Mouse (Mus musculus) limb, embryonic 10.5 days (tissue): ENCODE data around the gene Barx1. TPM values are rescaled to one million over a fixed set of nuclear protein-coding genes. Genes with fewer than 3 reads are reported as not detected.

Experiments used
- DNase-seq: peaks from one replicate; pipeline ENCODE4 v3.0.0-alpha.2; 2017; ENCODE audit warnings: low spot score
- H3K27ac ChIP-seq: fragments of 300-500 bp; sonication (generic); 2 replicates; pipeline ENCODE4 v1.5.1; 2016; ENCODE audit warnings: mild to moderate bottlenecking
- H3K27me3 ChIP-seq: fragments of 300-500 bp; sonication (generic); 2 replicates; pipeline ENCODE4 v1.6.1; 2016; ENCODE audit warnings: low read depth, mild to moderate bottlenecking; ENCODE audit not compliant: poor library complexity, severe bottlenecking
- H3K36me3 ChIP-seq: fragments of 300-500 bp; sonication (generic); 2 replicates; pipeline ENCODE4 v1.6.1; 2016; ENCODE audit warnings: mild to moderate bottlenecking, moderate library complexity
- H3K4me1 ChIP-seq: fragments of 300-500 bp; sonication (generic); 2 replicates; pipeline ENCODE4 v1.6.1; 2016
- H3K4me3 ChIP-seq: fragments of 300-500 bp; sonication (generic); 2 replicates; pipeline ENCODE4 v1.5.1; 2016; ENCODE audit warnings: mild to moderate bottlenecking, moderate library complexity
- H3K9me3 ChIP-seq: fragments of 300-500 bp; sonication (generic); replicated peaks from 2 replicates; pipeline ENCODE4 v1.6.1; 2016; ENCODE audit warnings: mild to moderate bottlenecking
- WGBS: fragments of 180-500 bp; shearing (Covaris S2); methylation state at CpG from one replicate; pipeline ENCODE4 v1.1.7; 2016; 5-methylcytosine and 5-hydroxymethylcytosine counted together
- polyA plus RNA-seq: library from polyadenylated mRNA; unstranded; fragments of >200 nt; fragmentation: Nextera tagmentation; extraction: Ambion mirVana; gene quantifications from 2 replicates; pipeline ENCODE4 v1.2.1, GENCODE M21; 2016

Gene Barx1
- polyA plus RNA-seq, 1 experiment from 2014 or later = 0.16 TPM

DNA sequence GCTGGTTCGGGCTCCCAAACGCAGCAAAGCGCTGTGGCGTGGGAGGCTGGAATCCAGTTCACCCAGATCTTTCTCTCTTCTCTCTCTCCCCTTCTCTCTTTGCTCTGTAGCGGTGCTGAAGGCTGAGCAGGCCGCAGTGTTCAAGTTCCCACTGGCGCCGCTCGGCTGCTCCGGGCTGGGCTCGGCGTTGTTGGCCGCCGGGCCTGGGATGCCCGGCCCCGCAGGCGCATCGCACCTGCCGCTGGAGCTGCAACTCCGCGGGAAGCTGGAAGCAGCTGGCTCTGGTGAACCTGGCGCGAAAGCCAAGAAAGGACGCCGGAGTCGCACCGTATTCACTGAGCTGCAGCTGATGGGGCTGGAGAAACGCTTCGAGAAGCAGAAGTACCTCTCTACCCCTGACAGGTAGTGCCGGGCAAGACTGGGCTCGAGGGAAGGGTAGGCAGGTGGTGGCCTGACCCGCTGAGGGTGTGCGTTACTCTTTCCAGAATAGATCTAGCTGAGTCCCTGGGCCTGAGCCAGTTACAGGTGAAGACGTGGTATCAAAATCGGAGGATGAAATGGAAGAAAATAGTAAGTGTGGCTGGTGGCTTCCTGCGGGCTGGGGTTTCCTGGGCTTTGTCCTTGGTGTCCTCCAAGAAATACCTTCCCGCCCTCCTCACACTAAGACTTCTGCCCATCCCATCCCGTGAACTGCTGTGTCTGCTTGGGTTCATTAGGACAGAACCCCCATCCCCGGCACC is 2.3 kb downstream of the Barx1 start:
- Histone ChIP-seq H3K4me1 (peaks cover 52% of the 10 kb centered on the region), H3K9me3 (no peaks in the 10 kb centered on the region), H3K27ac (no peak overlapping the region), H3K4me3 (no peak overlapping the region), H3K27me3 (peaks cover 100% of the 10 kb centered on the region), H3K36me3 (no peaks in the 10 kb centered on the region)
- DNase-seq = peak; percentile 73
- WGBS = 2% methylated on average over 39 of the region's 39 CpGs

DNA sequence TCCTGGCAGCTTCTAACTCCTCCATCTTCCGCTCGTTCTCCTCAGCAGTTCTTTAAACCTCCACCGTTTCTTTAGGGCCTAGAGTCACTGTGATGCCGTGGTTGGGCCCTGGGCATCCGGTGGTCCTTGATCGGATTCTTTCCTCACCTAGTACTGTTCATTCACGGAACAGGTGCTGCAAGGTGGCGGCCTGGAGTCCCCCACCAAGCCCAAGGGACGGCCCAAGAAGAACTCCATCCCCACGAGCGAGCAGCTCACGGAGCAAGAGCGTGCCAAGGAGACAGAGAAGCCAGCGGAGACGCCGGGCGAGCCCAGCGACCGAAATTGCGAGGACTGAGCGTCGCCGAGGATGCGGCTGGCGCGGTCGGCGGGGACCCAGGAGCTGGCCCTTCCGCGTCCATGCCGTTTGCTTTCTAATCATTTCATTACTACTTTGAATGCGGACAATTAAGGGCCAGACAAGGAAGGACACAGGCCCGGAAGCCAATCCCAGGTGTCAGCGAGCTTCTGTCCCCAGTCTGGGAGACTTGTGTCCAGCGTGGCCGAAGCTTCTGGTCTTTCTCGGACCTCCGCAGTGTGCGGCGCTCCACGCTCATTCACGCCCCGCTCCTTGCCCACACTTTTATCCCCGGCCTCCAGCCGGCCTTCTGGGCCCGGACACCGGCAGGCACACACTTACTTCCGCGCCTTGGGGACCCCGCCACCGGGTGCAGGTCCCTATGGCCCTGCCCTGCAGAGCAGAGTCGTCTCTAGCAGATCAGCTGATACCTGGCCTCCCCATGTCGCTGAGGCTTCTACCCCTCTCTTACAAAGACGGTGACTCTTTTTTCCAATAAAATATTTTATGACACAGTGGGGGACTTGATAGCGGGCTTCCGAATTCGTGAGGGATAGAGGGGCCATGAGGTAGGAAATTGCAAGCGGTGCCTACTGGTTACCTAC is 3.1 kb downstream of the Barx1 start:
- Histone ChIP-seq H3K4me1 (peaks cover 46% of the 10 kb centered on the region), H3K36me3 (no peaks in the 10 kb centered on the region), H3K27me3 (peaks cover 100% of the 10 kb centered on the region), H3K9me3 (no peaks in the 10 kb centered on the region), H3K27ac (no peak overlapping the region), H3K4me3 (no peak overlapping the region)
- peak; percentile 64 for DNase-seq
- 1% methylated on average over 58 of the region's 58 CpGs for WGBS

DNA sequence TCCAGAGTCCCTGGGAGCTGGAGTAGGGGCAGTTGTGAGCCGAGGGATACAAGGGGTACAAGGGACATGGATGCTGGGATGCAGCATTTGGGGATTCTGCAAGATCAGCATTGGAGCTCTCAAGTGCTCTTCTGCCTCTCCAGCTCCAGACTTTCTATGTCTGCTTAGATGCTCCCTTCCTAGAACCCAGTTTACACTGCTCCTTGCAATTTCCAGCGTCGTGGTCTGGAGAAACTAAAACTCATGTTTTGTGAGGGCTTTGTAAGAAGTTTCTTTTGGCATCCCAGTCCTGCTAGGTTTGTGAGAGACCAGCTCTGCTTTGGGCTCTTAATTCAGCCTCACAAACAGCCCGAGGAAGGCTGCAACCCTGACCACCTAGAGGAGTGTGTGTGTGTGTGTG is 4.7 kb downstream of the Barx1 start:
- 6% methylated on average over 4 of the region's 4 CpGs for WGBS
- Histone ChIP-seq H3K4me1 (peaks cover 46% of the 10 kb centered on the region), H3K36me3 (no peaks in the 10 kb centered on the region), H3K27me3 (peaks cover 100% of the 10 kb centered on the region), H3K27ac (no peak overlapping the region), H3K9me3 (no peaks in the 10 kb centered on the region), H3K4me3 (no peak overlapping the region)
- no peak for DNase-seq

DNA sequence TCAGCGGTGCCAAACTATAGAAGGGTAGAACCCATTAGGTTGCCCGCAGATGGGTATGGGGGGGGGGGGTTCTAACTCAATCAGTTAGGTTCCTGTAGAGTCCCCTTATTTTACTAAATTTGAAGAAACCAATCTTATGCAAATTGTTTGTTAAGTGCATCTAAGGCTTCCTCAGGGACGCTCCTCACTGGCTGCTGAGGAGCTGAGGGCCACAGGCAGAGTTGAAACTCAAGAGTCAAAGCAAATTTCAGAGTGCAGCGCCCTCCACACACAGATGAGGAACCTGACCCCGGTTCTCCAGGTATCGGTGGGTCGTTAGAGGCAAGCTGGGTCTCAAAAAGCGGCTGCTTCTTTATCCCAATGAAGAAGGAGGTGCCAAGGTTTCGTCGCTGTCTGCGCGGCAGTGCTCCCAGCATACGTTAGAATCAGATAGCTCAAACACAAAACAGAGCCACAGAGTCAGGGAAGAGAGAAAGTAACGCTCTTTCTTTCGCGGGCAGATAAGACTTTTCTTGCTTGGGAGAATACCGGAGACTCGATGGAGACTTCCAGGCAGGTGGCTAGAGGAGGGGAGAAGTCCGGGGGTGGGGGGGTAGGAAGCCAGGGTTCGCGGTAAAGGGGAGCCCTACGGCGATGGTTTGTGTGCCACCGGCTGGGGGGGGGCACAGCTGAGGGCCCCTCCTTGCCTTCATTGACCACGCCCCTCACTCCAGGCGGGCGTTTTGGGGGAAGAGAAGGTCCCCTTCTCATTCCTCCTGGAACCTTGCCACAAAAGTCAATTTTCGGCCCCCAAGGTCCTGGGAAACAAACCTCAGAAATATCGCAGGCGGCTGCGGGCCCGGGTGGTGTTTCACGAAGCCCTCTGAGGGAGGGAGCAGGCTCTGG is 5.5 kb downstream of the Barx1 start:
- Histone ChIP-seq H3K27ac (no peak overlapping the region), H3K36me3 (no peaks in the 10 kb centered on the region)

DNA sequence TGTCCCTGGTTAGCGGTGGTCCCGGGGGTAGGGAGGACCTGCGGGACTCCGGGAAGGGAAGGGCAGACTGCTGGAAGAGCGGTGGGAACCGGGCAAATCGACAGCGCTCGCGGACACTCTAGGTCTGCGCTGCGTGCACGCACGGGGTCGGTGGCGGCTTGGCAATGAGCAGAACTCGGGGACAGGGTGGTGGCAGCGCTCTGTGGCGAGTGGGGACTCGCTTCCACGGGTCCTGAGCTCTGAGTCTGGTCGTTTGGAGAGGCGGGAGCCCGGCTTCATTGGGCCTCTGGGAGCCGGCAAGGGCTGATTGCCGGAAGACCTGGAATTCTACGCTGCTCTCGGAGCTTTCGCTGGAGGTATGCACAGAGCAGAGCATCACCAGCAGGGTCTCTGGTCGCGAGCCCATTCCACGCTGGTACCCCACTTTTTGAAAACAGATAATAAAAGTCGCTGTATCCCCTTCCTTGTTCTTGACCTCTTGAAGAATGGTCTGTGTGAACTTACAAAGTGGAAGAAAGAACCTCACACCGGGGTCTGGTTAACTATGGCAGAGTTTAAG is 6.3 kb downstream of the Barx1 start:
- Histone ChIP-seq H3K27ac (no peak overlapping the region), H3K4me3 (peak overlapping the region; percentile 34), H3K36me3 (no peaks in the 10 kb centered on the region), H3K9me3 (no peaks in the 10 kb centered on the region), H3K27me3 (peaks cover 100% of the 10 kb centered on the region), H3K4me1 (peaks cover 35% of the 10 kb centered on the region)
- DNase-seq = peak; percentile 67
- under 1% methylated on average over 34 of the region's 34 CpGs for WGBS

More for the DNA sequence above, 5.5 kb downstream of the Barx1 start:
- WGBS = 1% methylated on average over 33 of the region's 33 CpGs
- H3K27me3 ChIP-seq = peaks cover 100% of the 10 kb centered on the region
- H3K4me1 ChIP-seq = peaks cover 41% of the 10 kb centered on the region
- H3K4me3 ChIP-seq = peak overlapping the region; percentile 34
- H3K9me3 ChIP-seq = no peaks in the 10 kb centered on the region
- peak; percentile 51 for DNase-seq

DNA sequence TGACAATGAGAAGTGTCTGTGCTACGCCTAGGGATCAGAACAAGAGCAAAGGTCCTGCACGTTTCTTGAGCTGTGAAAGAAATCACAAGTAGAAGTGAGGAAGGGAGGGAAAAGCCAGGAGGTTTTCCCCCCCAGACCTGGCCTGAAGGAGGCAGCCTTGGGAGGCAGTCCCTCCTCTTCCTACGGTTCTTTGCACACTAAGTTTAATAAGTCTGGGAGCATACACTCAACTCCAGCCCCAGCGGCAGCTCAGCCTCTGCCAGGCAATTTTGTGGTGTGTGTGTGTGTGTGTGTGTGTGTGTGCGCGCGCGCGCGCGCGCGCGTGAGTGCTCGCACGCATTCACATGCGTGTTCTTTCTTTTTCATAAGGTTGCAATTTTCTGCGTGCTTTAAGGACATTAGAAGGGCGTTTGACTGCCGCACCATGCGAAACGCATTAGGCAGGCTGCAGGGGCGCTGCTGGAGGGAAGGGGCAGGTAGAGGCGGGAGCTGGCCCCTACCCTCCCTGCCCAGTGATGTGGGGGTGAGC is 9.6 kb downstream of the Barx1 start:
- peaks cover 22% of the 10 kb centered on the region for H3K4me1 ChIP-seq
- no peaks in the 10 kb centered on the region for H3K36me3 ChIP-seq
- under 1% methylated on average over 24 of the region's 24 CpGs for WGBS
- H3K9me3 ChIP-seq = no peaks in the 10 kb centered on the region
- H3K27me3 ChIP-seq = peaks cover 96% of the 10 kb centered on the region
- no peak overlapping the region for H3K27ac ChIP-seq
- peak overlapping the region; percentile 27 for H3K4me3 ChIP-seq
- DNase-seq = peak; percentile 49

DNA sequence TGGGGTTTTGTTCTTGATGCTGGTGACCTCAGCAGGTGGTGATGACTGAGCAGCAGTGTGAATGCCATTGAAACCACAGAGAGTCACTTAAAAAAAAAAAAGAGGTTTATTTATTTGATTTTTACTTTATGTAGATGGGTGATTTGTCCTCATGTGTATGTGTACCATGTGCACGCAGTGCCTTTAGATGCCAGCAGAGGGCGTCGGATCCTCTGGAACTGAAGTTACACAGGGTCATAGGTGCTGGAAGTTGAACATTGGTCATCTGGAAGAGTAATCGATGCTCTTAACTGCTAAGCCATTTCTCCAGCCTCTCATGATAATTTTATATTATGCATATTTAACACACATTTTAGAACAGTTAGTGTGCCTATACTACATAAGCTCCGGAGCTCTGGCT is 11.8 kb downstream of the Barx1 start:
- H3K27ac ChIP-seq = no peak overlapping the region
- DNase-seq = no peak
- H3K4me3 ChIP-seq = no peak overlapping the region
- 86% methylated on average over 5 of the region's 5 CpGs for WGBS
- H3K4me1 ChIP-seq = peaks cover 9% of the 10 kb centered on the region
- H3K36me3 ChIP-seq = no peaks in the 10 kb centered on the region
- H3K9me3 ChIP-seq = no peaks in the 10 kb centered on the region
- H3K27me3 ChIP-seq = peaks cover 95% of the 10 kb centered on the region

DNA sequence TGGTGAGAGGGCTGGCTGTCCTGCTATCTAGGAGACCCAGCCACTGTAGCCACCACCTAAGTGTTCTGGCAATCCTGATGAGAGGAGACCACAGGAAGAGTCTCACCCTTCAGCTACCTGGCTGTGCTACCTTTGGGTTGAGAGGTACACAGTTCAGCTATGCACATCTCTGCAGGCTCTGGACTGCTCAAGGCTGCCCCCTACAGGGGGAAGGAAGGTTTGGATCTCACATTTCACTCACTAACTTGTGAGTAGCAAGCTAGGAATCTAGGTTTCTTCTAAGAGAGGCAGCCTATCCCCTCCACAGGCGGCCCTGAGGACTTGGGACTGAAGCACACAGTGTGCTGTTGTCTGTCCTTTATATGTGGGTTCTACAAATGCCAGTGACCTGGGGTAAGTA is 16.6 kb downstream of the Barx1 start:
- Histone ChIP-seq H3K9me3 (no peaks in the 10 kb centered on the region), H3K27me3 (peaks cover 66% of the 10 kb centered on the region), H3K4me1 (peaks cover 5% of the 10 kb centered on the region; the same call in 1 of the 2 replicates), H3K27ac (no peak overlapping the region), H3K4me3 (no peak overlapping the region), H3K36me3 (no peaks in the 10 kb centered on the region)
- 41% methylated on average over 1 of the region's 1 CpGs for WGBS
- peak; percentile 54 for DNase-seq

DNA sequence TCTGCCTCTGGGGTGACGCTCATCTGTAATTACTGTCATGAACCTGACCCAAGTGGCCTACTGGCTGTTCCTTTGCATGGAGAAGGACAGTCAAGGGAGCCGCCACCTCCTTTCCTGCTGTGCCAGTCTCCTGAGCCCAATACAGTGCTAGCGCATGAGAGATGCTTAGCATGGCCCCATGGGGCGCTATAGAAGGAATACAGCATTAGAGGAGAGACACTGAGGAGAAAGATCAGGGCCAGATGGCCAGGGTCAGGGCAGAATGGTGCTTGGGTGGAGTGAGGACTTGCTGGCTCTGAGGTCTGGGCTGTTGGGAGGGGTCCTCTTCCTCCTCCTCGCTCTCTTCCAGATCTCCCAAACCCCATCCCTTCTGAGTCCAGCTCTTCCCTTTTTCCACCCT is 23.9 kb downstream of the Barx1 start:
- H3K36me3 ChIP-seq = no peaks in the 10 kb centered on the region
- peak overlapping the region; percentile 50; the same call in 1 of the 2 replicates for H3K27ac ChIP-seq
- 51% methylated on average over 5 of the region's 5 CpGs for WGBS
- H3K4me1 ChIP-seq = peaks cover 13% of the 10 kb centered on the region
- H3K4me3 ChIP-seq = no peak overlapping the region
- DNase-seq = peak; percentile 36
- H3K9me3 ChIP-seq = no peaks in the 10 kb centered on the region; the same call in 1 of the 2 replicates
- H3K27me3 ChIP-seq = peaks cover 32% of the 10 kb centered on the region

DNA sequence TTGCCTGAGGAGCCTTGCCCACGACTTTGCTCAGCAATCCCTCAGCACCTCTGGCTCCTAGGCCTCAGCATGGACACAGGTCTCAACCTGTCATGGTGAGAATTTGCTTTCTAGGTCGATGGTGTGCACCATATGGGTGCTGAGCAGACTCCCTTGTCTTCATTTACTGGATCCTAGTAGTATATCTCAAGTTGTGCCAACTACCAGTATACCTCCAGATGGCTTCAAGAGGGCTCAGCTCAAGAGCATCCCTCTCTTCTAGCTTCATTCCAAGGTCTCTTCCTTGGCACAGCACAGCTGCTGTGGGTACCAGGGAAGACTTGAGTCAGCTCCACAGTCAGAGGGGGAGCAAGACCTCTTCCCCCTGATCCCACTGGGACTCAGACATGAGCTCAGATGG is 29.2 kb downstream of the Barx1 start:
- DNase-seq = no peak
- peaks cover 41% of the 10 kb centered on the region for H3K4me1 ChIP-seq
- 70% methylated on average over 2 of the region's 2 CpGs for WGBS
- H3K4me3 ChIP-seq = no peak overlapping the region
- peaks cover 25% of the 10 kb centered on the region for H3K27me3 ChIP-seq
- no peaks in the 10 kb centered on the region for H3K36me3 ChIP-seq
- H3K9me3 ChIP-seq = no peaks in the 10 kb centered on the region; the same call in 1 of the 2 replicates
- H3K27ac ChIP-seq = no peak overlapping the region

DNA sequence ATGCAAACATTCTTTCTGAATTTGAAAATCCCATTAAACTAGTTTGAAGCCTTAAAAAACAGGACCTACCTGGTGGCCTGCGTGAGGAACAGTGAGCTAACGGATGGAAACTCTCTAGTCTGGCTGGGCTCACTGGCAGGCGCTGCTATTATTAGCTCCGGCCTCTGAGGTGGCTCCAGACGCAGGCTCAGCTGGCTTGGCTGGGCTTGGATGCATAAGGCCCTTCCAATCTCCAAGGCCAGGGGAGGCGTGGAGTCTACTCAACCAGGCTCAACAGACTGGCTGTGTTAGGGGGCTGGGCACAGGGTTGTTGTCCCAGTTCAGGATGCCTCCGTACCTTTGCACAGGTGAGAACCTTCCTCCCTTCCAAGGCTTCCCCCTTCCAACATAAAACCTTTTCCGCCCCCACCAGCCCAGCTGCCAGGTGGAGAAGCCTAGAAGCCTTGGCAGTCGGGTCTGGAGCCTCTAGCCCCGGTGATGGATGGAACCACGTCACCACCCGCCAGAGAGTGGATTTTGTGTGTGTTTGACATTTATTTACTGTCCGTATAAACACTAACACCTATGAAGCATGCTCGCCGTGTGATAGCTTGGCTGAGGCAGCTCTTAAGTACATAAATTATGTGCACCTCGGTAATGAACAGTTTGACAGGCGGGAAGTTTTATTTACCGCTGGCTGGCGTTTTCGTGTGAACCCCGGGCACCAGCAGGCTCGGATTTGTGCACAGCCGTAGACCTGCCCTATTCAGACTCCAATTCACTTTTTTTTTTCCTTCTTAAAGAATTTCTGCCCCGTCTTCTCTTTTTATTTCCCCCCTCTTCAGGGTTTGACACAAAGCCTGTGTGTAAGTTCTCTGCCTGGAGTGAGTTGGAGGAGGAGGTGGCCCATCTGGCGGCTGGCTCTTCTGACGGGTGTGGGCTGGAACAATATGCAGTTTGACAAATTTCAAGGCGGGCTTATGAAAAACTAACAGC is 31.6 kb downstream of the Barx1 start:
- WGBS = 50% methylated on average over 27 of the region's 27 CpGs
- H3K9me3 ChIP-seq = no peaks in the 10 kb centered on the region; the same call in 1 of the 2 replicates
- 0 out of 2 replicates have a peak, but pooled peaks cover 25% of the 10 kb centered on the region for H3K27me3 ChIP-seq
- H3K27ac ChIP-seq = peak overlapping the region; percentile 65
- no peaks in the 10 kb centered on the region for H3K36me3 ChIP-seq
- peak; percentile 48 for DNase-seq
- peak overlapping the region; percentile 3; the same call in 1 of the 2 replicates for H3K4me3 ChIP-seq
- H3K4me1 ChIP-seq = peaks cover 45% of the 10 kb centered on the region
